Mouse (Mus musculus): ENCODE results near the gene Slc25a44. TPM values are rescaled to one million over a fixed set of nuclear protein-coding genes. Genes with fewer than 3 reads are reported as not detected.

The Slc25a44 gene
- total RNA-seq (2022): 10 to 100 TPM; 72.5 to 77.6 (median 75.9) TPM

DNA sequence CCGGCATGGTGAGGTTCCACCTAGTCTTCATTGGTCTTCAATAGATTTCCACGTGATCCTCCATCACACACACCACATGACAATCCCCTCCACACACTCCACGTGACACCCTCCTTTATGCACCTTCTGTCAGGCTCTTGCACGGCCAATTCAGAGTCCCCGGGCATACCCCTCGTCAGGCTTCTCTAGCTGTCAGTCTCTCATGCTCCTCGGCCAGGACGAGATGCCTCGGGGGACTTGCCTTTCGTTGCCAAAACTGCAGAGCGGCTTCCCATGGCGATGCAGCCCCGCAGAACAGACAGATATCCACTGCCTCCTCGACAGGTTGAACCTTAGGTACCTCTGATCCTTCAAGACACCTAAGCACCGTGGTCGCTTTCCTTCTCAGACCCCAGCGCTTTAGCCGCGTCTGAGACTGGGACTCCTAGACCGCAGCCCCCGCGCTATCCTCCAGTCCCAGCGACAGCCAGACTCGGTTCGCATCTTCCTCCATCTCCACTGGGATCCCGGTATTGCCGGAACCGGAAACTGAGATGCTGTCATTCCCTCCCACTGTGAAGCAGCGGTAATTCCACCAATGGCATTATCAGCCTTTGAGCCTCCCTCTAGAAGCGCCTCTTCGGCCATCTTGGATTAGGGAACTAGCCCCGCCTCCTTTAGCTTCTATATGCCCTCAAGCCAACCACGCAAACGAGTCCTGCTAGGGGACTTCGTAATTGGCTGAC, at the start of gene Slc25a44:
Gene Slc25a44, minus strand, starts transcription at position 535 of the 725 bp plus-strand sequence.
- peak; percentile 81 to 95 for DNase-seq (ENCODE audit: low spot score in 2 of 2)

DNA sequence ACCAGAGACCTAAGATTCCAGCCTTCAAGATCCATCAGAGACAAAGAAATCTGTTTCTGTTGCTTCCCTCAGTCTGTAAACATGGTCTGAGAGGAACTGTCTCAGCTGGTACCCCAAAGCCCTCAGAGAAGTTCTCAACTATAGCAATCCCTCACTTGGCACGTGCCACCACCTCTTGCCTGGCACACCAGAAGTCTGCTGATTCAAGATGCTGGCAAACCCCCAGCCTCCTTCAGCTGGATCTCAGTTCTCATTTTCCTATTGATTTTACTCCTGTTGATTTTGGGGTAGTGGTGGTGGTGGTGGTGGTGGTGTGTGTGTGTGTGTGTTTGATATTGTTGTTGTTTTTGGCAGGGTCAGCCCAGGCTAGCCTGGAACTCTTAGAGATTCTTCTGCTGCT, 48.6 kb upstream of the Slc25a44 start:
- DNase-seq (ENCODE audit: low spot score in 2 of 2): no peak

DNA sequence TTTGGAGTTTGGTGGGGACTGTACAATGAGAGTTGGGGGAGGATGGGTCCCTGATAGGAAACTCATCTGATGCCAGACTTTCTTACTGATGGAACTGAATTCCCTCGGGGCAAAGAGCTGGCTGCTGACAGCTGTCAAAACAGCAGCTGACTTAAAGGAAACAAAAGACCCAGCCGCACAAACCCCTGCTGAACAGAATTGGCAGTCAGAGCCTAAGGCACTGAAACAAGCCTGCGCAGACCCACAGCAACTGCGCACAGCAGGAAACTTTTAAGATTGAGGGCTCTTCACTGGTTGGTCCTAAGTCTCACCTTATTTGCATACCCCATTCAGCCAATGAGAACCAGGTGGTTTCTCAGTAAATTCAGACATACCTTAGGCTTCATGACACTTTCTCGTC, 48.1 kb upstream of the Slc25a44 start:
- no peak for DNase-seq (ENCODE audit: low spot score in 2 of 2)

DNA sequence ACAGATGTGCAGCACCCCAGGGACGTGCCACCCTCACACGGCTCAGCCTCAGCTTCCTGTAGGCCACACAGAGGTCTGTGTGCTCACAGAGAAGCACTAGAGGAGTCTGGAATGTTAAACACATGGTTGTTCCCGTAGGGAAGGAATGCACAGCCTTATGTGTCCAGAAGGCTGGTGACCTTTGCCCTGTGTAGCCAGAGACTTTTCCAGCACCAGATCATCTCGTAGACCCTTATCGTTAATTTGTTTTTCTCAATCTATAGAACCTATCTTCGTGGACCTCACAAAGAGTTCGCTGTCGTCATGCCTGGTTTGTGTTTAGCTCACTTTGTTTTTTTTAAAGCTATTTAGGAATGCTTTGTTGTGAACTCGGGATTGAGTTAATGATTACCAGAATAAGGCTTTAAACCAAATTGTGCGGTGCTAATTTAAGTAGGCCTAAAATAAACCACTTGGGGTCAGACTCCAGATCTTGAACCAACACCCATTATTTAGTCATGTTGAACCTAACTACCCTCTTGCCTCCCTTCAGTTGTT, 46.1 kb upstream of the Slc25a44 start:
- no peak for DNase-seq (ENCODE audit: low spot score in 2 of 2)

DNA sequence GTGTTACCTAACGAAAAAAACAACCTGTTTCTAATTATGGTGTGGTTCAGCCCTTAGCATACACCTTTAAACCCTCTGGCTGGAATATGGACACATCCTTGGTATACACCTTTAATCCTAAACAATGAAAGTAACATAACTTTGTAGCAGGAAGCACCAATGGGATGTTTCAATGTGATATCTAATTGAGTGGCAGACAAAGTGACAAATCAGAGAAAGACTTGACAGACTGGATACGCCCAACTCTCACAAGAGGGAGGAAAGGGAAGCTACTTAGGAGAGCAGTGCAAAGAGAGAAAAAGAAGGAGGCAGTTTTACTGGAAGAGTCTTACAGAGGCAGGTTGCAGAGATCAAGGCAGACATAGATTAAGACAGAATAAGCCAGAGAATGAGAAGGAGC, 44.5 kb upstream of the Slc25a44 start:
- DNase-seq (ENCODE audit: low spot score in 2 of 2): no peak

DNA sequence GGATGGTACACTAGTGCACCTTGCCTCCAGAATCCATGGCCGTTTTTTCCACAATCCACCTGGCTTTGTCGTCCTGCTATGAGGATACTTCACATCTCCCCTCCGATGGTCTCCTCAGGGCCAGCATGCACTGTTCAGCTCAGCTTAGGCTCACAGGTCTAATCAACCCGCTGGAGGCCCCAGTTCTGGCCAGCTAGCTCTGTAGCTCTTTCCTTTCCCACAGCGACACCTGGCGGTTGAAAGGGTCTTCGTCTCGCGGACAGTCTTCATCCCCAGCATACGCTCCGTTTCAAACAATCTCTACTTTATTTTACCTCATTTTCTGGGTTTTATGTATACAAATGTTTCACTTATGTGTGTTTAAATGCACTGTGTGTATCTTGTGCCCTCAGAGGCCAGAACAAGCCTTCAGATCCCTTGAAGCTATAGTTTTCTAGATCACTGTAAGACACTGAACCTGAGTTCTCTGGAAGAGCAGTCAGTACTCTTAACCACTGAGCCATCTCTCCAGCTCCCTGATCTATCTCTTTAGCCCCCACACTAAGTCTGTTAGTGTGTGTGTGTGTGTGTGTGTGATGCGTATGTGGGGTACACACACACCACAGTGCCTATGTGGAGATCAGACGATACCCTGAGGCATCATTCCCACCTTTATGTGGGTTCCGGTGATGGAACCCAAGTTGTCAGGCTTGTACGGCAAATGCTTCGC, 42.3 kb upstream of the Slc25a44 start:
- peak; percentile 57 to 87 for DNase-seq (ENCODE audit: low spot score in 2 of 2)

DNA sequence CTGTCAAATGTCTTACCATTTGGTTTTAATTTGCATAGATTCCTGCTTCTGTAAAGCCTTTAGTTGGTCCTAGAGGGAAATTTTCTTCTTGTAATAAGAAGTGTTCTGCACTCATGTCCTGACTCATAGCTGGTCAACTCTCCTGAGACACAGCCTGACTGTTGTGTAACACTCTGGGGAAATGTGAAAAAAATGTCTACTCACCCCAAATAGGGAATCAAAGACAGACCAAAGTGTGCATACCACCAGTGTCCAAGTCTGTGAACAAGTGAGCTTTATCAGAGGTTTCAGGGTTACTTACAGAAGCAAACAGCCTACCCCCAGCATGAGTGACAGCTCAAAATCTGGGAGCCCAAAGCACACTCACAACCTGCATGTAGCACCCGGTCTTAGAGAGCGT, 40.2 kb upstream of the Slc25a44 start:
- DNase-seq (ENCODE audit: low spot score in 2 of 2): no peak

DNA sequence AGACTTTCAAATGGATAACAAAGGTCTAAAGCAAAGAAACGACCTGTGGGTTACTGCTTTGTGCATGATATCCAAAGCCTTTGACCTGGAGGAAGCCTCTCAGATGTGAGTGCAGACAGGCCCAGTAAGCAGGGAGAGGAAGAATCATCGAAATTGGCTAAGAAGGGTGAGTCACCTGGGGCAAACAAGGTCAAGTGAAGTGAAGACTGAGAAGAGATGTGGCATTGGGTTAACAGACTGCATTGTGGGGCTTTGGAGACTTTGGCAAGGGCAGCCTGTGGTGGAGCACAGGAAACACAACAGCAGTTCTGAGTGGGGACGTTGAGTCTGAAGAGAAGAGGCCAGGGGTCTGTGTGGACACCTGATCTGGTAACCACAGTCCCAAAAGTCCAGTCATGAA, 39.5 kb upstream of the Slc25a44 start:
- no peak for DNase-seq (ENCODE audit: low spot score in 2 of 2)

DNA sequence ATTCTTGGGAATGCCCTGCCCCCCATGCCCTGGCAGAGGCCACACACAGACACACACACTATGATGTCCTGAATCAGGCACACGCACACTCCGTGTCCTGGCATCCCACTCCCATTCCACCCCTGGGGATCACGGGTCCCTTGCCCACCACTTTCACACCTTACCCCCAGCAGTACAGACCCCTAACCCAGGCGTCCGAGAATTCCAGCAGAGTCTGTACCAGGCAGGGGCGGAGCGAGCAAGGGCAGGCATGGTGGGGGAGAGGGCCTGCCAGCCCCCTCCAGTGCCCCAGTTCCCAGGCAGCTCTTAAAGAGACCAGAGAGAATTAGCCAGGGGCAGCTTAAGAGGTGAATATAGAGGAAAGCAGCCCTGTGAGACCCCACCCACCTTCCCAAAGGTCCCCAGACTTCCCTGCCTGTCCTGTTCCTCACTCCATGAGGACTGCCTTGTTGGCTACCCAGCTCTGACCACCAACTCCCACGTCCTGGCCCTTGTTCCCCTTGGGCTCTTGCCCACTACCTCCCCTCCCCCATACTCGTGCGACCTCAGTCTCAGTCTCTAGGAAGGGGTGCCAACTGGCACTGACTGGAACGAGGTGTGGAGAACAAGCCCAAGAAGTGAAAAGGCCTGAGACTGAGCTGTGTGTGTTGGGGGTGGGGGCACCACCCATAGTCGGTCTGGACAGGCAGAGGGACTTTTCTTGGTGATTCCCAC, 36.2 kb upstream of the Slc25a44 start, which contains the start of gene Sema4a:
Gene Sema4a, minus strand, starts transcription at position 200 of the 714 bp plus-strand sequence.
- no peak for DNase-seq (ENCODE audit: low spot score in 2 of 2)

DNA sequence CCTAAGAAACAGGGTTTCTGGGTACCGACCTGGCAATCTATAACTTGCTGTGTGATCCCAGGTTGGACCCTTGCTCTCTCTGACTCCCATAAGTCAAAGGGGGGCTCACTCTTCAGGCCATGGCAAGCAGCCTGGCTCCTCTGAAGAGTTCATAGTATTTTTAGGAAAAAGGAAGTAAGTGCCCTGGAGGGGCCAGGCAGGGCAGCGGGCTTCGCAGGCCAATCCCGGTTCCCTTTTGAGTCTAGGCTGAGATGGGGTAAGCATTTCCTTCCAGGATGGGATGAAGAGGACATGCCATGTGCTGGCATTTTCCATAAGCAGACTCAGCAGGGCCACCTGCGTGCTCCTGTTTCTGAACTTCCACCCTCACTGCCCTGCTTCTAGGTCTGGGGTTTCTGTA, 35.1 kb upstream of the Slc25a44 start:
- no peak for DNase-seq (ENCODE audit: low spot score in 2 of 2)

DNA sequence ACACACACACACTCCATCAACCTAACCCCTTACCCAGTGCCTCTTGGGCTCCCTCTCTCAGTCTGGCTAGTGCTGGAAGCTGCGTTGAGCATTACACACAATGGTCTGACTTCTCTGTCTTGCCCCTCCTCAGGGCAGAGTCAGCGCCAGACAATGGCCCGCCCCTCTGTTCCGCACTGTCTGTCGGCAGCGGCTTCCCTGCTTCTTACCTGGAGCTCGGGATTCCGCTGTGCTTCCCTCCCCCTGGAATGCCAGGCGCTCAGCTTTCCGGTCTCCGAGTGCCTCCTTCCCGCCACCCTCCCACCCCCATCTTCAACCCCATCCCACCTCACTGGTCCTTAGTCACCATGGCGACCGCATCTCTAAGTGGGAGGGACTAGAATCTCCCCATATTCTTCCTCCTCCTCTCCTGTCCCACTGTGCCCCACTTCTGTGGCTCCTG, 33.9 kb upstream of the Slc25a44 start:
- DNase-seq (ENCODE audit: low spot score in 2 of 2): peak in 1 of 2 experiments; percentile 61

DNA sequence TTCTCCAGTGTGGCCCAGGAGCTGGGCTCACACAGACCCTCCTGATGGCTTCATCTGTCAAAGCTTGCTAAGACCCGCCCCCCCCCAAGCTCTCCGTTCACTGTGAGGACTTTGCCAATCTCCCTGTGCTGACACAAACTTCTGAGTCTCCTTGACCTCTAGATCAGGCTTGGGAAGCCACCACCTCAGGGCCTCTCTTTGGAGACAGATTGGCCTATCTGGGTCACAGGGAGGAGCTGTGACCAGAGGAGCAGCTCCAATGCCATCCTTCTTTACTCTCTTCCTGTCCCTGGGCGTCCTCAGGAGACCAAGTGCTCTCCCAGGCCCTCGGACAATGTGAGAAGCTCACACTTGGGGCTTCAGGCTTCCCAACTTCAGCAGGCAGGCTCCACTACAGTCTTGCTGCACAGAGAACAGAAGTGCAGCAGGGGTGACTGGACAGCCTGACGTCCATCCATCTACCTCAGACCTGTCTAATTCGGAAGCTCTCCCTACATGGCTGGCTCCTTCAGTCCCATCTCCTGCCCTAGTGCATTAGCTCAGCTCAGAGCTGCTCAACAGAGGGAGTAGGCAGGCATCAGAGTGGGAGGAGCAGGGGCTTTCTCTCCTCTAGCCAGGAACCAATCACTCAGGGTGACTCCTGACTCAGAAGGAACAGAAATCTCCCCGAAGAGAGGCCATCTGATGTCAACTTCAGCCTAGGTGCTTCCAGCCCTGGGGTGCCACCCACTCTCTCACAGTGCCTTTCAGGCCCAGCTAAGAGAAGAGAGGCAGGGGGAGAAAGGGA, 32.0 kb upstream of the Slc25a44 start:
- no peak for DNase-seq (ENCODE audit: low spot score in 2 of 2)

DNA sequence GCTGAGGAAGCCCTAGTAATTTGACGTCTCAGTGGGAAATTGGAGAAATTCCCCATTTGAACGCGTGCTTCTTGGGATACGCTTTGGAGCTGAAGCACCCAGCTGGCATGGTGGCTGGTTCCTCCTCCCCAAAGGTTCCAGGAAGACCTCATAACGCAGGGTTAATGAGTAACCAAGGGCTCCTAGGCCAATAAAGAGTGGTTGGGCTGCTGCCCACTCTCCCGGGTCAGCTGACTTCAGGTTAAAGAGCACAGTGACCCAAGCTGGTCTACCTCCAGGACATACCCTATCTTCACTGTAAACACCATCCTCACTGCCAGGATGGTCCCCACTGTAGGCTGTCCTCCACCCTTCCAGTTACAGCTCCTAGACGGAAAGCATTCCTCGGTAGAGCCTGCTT, 31.4 kb upstream of the Slc25a44 start:
- no peak for DNase-seq (ENCODE audit: low spot score in 2 of 2)

DNA sequence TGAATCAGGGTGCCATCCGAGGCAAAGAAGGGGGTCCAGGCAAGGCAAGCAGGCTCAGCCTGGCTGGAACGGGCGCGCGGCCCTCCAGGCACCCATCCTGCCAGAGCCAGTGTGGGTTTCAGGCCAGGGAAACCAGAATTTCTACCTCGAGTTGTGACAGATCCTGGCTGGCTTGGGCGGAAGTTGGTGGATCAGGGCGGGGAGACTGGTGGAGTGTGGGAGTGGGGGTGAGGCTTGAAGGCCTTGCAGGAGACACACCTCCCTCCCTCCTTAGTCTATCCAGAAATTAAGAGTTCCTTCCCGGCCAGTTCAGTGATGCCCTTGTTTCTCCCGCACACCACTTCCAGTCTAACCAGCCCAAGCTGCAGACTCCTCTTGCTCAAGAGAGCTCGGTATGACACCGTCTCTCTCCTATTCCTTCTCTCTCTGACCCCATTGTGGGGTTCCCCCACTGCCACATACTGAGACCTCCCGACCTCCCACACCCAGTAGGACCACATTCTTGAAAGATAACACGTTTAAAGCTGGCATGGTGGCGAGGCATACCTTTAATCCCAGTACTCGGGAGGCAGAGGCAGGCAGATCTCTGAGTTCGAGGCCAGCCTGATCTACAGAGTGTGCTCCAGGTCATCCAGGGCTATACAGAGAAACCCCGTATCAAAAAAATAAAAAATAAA, 30.8 kb upstream of the Slc25a44 start:
- DNase-seq (ENCODE audit: low spot score in 2 of 2): no peak

DNA sequence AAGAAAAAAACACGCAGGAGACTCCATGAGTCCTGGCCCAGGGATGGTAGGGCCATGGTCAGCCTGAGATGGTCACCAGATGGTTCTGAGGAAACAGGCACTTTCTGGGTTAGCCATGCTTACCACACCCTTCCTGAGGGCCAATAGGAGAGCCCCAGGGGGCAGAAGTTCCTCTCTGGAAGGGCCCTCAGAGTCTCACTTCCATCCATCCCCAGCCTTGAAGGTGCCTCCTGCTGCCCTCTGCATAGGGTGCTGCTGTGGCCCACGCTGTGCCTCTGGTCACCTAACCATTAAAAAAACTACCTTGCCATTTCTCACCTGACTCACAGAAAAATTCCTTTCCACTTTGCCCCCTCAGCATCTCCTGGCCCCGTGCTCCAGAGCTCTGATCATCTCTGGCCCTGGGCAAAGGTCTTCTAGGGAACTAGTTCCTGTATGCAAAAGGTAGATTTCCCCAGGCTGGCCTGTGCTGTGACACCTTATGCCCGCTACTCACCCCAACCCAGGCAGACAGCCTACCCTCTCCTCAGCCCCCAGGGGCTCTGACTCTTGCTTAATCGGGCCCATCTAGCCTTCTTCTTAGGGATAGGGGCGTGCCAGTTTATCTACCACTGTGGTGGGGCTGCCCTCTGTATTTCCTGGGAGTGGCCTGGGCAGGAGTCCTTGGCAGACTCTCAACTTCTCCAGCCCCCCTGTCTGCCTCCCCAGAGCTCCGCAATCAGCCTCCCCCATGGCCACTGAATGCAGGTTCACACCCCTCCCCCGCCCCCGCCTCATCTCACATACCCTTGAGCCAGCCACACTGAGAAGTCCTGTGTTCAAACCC, 30.0 kb upstream of the Slc25a44 start:
- DNase-seq (ENCODE audit: low spot score in 2 of 2): no peak

DNA sequence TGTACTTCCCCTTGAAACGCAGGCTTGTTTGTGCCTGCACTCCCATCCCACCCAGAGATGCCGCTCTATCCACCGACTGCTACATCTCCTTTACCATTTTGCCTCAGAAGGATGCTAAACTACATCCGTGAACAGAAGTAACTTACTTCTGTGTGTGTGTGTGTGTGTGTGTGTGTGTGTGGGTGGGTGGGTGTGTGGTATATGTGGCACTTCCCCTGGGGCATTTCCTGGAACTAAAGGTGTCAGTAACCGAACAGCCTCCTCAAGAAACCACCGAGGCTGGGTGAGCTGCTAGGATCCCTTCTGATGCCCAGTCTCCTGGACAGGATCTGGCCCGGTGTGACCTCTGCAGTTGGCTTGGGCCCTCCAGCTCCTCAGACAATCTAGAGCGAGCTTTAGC, 29.0 kb upstream of the Slc25a44 start:
- DNase-seq (ENCODE audit: low spot score in 2 of 2): no peak

DNA sequence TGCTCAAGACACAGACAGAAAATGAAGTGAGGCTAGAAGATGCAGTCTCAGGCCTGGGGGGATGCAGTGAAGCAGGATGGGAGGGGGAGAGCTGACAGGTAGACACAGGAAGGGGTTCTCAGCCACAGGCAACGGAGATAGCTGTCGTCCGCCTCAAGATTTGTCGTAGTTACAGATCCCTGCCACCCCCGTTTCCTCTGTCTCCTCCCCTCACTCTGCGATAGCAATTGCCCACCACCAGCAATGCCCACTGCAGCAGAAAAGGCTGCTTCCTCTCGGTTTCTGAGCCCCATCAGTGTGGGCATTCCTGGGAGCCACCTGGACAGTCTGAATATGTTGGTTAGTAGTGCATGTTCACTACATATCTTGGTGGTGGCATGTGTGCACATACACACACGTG, 28.4 kb upstream of the Slc25a44 start:
- no peak for DNase-seq (ENCODE audit: low spot score in 2 of 2)

DNA sequence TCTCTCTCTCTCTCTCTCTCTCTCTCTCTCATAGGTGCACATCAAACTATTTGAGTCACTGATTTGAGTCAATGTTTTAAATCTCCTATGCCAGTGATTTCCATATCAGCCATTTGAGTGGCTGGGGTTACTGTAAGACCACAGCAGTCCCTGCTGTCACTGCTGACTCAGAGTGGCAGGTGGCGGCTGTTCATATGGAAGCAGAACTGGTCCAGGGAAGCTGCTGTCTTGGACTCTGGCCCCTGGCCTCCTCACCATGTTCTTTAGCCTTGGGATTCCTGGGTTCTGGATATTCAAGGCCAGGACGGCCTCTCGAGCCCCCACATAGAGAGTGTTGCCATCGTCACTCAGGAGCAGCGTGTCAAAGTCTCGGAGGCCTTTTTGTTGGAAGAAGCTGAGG, 27.8 kb upstream of the Slc25a44 start:
- no peak for DNase-seq (ENCODE audit: low spot score in 2 of 2)

DNA sequence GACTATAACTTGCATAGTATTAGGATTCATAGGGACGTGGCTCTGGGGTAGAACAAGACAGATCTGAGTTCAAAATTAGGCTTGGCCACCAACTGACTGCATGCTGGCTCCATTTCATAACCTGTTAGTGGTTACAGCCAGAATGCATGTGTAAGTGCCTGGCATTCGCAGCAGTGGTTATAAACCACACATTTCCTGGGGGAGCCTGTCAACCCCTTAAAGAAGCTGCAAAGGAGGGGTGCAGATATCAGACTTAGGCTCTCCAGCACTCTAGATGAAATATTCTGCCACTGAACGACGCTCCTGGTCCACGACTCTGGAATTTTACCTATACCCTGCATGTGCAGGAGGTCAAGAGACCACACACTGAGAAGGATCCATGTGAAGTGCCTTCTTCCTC, 27.3 kb upstream of the Slc25a44 start:
- DNase-seq (ENCODE audit: low spot score in 2 of 2): no peak
